Mouse (Mus musculus): ENCODE measurements at regions not wholly inside any gene's neighbourhood (a gene's known extent, or its start where the extent isn't known, plus 50 kb on each side); places are given as distances from the start of the nearest gene placed in this dataset.

DNA sequence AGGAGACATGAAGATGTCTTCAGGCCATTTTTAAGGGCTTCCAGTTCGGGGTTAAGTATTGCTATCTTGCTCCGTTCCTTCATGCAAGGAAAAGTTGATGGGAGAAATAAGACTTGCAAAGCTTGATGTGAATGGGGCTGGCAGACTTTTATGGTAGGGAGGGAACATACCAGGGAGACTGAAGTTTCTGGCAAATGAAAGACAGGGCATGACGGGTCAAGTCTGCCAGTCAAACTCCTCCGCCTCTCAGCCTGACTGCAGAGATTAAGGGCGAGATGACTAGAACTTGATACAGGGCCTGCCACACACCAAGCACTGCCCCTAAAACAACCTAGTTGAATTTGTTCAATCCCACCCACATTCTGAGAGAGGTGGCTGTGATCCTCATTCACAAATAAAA lies 89.6 kb upstream of the Zfp703 start:
- TF ChIP-seq MYOD1 (IDR thresholded peaks at IDR 0.05; ENCODE audit: control insufficient read depth, insufficient read length, low read depth): no peak
- no peak for TF ChIP-seq MAX (IDR thresholded peaks at IDR 0.05)

DNA sequence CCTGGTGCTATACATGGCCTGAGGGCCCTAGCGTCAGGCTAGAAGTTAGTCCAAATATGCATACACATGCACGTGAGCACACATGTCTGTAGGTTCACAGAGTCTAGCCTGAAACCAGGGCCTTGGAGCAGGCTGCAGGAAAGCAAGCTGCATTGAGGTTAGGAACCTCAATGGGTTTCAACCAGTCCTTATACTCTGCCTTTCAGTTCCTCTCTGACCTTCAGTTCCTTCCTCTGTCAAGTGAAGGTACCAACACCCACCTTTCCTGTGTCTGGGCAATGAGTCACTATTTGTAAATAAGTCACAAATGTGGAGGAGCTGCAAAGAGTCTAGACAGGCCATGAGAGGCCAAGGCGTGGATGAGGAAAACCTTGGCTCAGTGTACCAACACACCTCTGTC lies 89.1 kb upstream of the Zfp703 start:
- Histone ChIP-seq H3K79me2 (ENCODE audit: control insufficient read depth, insufficient read depth) (no peaks in the 10 kb centered on the region), H3ac (ENCODE audit: control insufficient read depth, insufficient read length, low read depth) (no peak overlapping the region), H3K4me3 (ENCODE audit: insufficient read depth, poor library complexity, severe bottlenecking) (no peak overlapping the region), H3K27me3 (ENCODE audit: control insufficient read depth, insufficient read depth, insufficient read length) (no peaks in the 10 kb centered on the region), H3K36me3 (ENCODE audit: control insufficient read depth, insufficient read depth) (no peaks in the 10 kb centered on the region), H3K79me3 (ENCODE audit: low read depth) (no peaks in the 10 kb centered on the region)
- no peak for TF ChIP-seq CTCF (IDR thresholded peaks at IDR 0.05; ENCODE audit: control insufficient read depth, insufficient read depth, insufficient read length)
- TF ChIP-seq FOSL1 (IDR thresholded peaks at IDR 0.05; ENCODE audit: insufficient read depth, low read length, poor library complexity, severe bottlenecking): no peak
- TF ChIP-seq USF1 (IDR thresholded peaks at IDR 0.05; ENCODE audit: low read depth): no peak
- no peak for TF ChIP-seq MYOD1 (IDR thresholded peaks at IDR 0.05; ENCODE audit: control insufficient read depth, insufficient read length, low read depth)
- TF ChIP-seq MYOG (IDR thresholded peaks at IDR 0.05; ENCODE audit: control insufficient read depth, extremely low read depth, insufficient read length): no peak
- TF ChIP-seq MAX (IDR thresholded peaks at IDR 0.05): no peak
- TF ChIP-seq CEBPB (IDR thresholded peaks at IDR 0.05; ENCODE audit: low read depth): no peak

More for the DNA sequence above, 89.6 kb upstream of the Zfp703 start:
- Histone ChIP-seq H3ac (ENCODE audit: control insufficient read depth, insufficient read length, low read depth) (no peak overlapping the region), H3K79me2 (ENCODE audit: control insufficient read depth, insufficient read depth) (no peaks in the 10 kb centered on the region), H3K27me3 (ENCODE audit: control insufficient read depth, insufficient read depth, insufficient read length) (no peaks in the 10 kb centered on the region), H3K79me3 (ENCODE audit: low read depth) (no peaks in the 10 kb centered on the region), H3K36me3 (ENCODE audit: control insufficient read depth, insufficient read depth) (no peaks in the 10 kb centered on the region), H3K4me3 (ENCODE audit: insufficient read depth, poor library complexity, severe bottlenecking) (no peak overlapping the region)

- Histone ChIP-seq H3K4me3 (ENCODE audit: insufficient read depth, poor library complexity, severe bottlenecking) (no peak overlapping the region), H3K27me3 (ENCODE audit: control insufficient read depth, insufficient read depth, insufficient read length) (no peaks in the 10 kb centered on the region), H3ac (ENCODE audit: control insufficient read depth, insufficient read length, low read depth) (no peak overlapping the region), H3K79me2 (ENCODE audit: control insufficient read depth, insufficient read depth) (no peaks in the 10 kb centered on the region), H3K36me3 (ENCODE audit: control insufficient read depth, insufficient read depth) (no peaks in the 10 kb centered on the region), H3K79me3 (ENCODE audit: low read depth) (no peaks in the 10 kb centered on the region)
- TF ChIP-seq USF1 (IDR thresholded peaks at IDR 0.05; ENCODE audit: low read depth): no peak
- TF ChIP-seq MYOG (IDR thresholded peaks at IDR 0.05; ENCODE audit: control insufficient read depth, extremely low read depth, insufficient read length): no peak
- TF ChIP-seq MYOD1 (IDR thresholded peaks at IDR 0.05; ENCODE audit: control insufficient read depth, insufficient read length, low read depth): peak; percentile 42
- TF ChIP-seq MAX (IDR thresholded peaks at IDR 0.05): no peak
These were observed 85.2 kb upstream of the Zfp703 start for GRCm38 (mm10) chr8:26891881-26892280.

- Histone ChIP-seq H3K79me2 (ENCODE audit: control insufficient read depth, insufficient read depth) (no peaks in the 10 kb centered on the region), H3K79me3 (ENCODE audit: low read depth) (no peaks in the 10 kb centered on the region), H3K4me3 (ENCODE audit: insufficient read depth, poor library complexity, severe bottlenecking) (no peak overlapping the region), H3K36me3 (ENCODE audit: control insufficient read depth, insufficient read depth) (no peaks in the 10 kb centered on the region), H3ac (ENCODE audit: control insufficient read depth, insufficient read length, low read depth) (no peak overlapping the region), H3K27me3 (ENCODE audit: control insufficient read depth, insufficient read depth, insufficient read length) (no peaks in the 10 kb centered on the region)
- TF ChIP-seq FOSL1 (IDR thresholded peaks at IDR 0.05; ENCODE audit: insufficient read depth, low read length, poor library complexity, severe bottlenecking) (no peak), CEBPB (IDR thresholded peaks at IDR 0.05; ENCODE audit: low read depth) (no peak), MYOD1 (IDR thresholded peaks at IDR 0.05; ENCODE audit: control insufficient read depth, insufficient read length, low read depth) (no peak)
These were observed 84.7 kb upstream of the Zfp703 start for GRCm38 (mm10) chr8:26892380-26892779.

DNA sequence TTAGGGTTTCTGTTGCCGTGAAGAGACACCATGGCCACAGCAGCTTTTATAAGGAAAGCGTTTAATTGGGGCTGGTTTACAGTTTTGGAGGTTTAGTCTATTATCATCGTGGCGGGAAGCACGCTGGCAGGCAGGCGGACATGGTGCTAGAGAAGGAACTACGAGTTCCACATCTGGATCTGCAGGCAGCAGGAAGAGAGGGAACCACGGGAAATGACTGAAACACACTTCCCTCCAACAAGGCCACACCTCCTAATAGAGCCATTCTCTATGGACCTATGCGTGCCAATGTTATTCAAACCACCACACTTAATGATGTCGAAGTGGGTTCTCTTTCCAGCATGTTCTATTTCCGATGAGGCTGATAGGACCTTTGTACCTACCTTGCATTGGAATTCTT lies 81.3 kb upstream of the Zfp703 start:
- Histone ChIP-seq H3K79me2 (ENCODE audit: control insufficient read depth, insufficient read depth) (no peaks in the 10 kb centered on the region), H3K79me3 (ENCODE audit: low read depth) (no peaks in the 10 kb centered on the region), H3K27me3 (ENCODE audit: control insufficient read depth, insufficient read depth, insufficient read length) (no peaks in the 10 kb centered on the region), H3K4me3 (ENCODE audit: insufficient read depth, poor library complexity, severe bottlenecking) (no peak overlapping the region), H3K36me3 (ENCODE audit: control insufficient read depth, insufficient read depth) (no peaks in the 10 kb centered on the region), H3ac (ENCODE audit: control insufficient read depth, insufficient read length, low read depth) (no peak overlapping the region)
- TF ChIP-seq MYOG (IDR thresholded peaks at IDR 0.05; ENCODE audit: control insufficient read depth, extremely low read depth, insufficient read length) (no peak), MYOD1 (IDR thresholded peaks at IDR 0.05; ENCODE audit: control insufficient read depth, insufficient read length, low read depth) (no peak), CTCF (IDR thresholded peaks at IDR 0.05; ENCODE audit: control insufficient read depth, insufficient read depth, insufficient read length) (no peak), CEBPB (IDR thresholded peaks at IDR 0.05; ENCODE audit: low read depth) (no peak), USF1 (IDR thresholded peaks at IDR 0.05; ENCODE audit: low read depth) (no peak), FOSL1 (IDR thresholded peaks at IDR 0.05; ENCODE audit: insufficient read depth, low read length, poor library complexity, severe bottlenecking) (no peak), MAX (IDR thresholded peaks at IDR 0.05) (no peak)

DNA sequence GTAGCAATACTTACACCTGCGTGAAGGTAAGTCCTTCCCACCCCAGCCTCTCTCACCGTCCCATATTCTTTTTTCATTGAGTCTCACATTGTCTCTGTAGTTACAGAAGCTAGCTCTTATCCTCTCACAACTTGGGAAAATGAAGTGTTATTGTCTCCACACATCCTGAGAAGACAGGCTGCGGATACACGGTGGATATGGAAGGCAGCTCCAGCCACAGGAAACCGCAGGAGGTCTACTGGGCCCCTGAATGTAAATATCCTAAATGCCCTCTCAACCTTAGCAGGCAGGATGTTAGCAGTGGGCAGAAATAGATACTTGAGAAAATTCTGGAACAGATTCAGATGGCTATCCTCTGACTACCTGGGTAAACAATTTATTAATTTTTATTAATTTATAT lies 73.8 kb upstream of the Zfp703 start:
- Histone ChIP-seq H3K36me3 (ENCODE audit: control insufficient read depth, insufficient read depth) (no peaks in the 10 kb centered on the region), H3K79me3 (ENCODE audit: low read depth) (no peaks in the 10 kb centered on the region), H3K79me2 (ENCODE audit: control insufficient read depth, insufficient read depth) (no peaks in the 10 kb centered on the region), H3K27me3 (ENCODE audit: control insufficient read depth, insufficient read depth, insufficient read length) (no peaks in the 10 kb centered on the region), H3K4me3 (ENCODE audit: insufficient read depth, poor library complexity, severe bottlenecking) (no peak overlapping the region), H3ac (ENCODE audit: control insufficient read depth, insufficient read length, low read depth) (no peak overlapping the region)
- no peak for TF ChIP-seq USF1 (IDR thresholded peaks at IDR 0.05; ENCODE audit: low read depth)
- no peak for TF ChIP-seq MYOD1 (IDR thresholded peaks at IDR 0.05; ENCODE audit: control insufficient read depth, insufficient read length, low read depth)
- TF ChIP-seq MAX (IDR thresholded peaks at IDR 0.05): no peak
- no peak for TF ChIP-seq CEBPB (IDR thresholded peaks at IDR 0.05; ENCODE audit: low read depth)
- TF ChIP-seq FOSL1 (IDR thresholded peaks at IDR 0.05; ENCODE audit: insufficient read depth, low read length, poor library complexity, severe bottlenecking): no peak

Measured in C2C12 (cell line).